Mouse (Mus musculus): Measurements from ENCODE around the gene Zswim2.
"Not testable (repeated sequence)": the region's sequence is repeated elsewhere in the genome, so short reads cannot be mapped to it uniquely, and the experiment has no call there.

Zswim2 gene

DNA sequence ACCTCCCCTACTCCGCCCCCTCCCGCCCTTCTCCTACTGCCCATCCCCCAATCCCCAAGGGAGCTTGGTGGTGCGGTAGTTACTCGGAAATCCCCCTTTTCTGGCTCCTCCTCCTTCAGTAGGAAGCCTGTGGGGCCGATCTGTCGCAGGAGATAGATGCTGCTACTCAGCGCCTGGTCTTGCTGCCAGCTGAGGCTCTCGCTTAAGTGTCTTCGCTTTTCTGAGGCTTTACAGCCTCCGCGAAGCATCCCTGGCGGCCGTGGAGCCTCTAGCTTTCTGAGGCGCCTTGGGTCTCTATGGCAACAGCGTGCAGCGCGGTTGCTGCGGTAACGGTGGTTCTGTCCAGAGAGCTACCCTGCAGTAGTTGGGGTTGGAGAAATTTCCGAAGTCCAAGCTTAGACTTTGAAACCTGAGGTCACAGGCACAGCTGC is at the start of gene Zswim2:
TSS of gene Zswim2 (minus strand) at position 298 of the 431 bp plus-strand sequence.
- DNase-seq (ENCODE audit: low spot score) = peak; percentile 25

DNA sequence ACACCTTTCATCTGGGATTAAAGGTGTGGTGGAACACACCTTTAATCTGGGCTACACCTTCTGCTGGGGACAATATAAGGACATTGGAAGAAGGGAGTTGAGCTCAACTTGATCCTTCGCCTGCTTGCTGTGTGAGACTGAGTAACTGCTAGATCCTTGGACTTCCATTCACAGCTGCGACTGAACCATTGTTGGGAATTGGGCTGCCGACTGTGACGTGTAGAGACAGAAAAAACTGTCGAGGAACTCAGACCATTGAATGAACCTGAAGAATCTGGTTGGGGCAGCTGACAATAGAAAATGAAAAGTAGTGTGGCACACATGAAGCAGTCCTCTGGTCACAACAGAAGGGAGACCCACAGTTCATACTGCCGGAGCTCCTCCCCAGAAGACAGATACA is 49.2 kb upstream of the Zswim2 start, which contains the start of gene Gm13691:
TSS of gene Gm13691 (plus strand) at position 301 of the 400 bp plus-strand sequence.
- not testable (repeated sequence) for DNase-seq (ENCODE audit: low spot score)

DNA sequence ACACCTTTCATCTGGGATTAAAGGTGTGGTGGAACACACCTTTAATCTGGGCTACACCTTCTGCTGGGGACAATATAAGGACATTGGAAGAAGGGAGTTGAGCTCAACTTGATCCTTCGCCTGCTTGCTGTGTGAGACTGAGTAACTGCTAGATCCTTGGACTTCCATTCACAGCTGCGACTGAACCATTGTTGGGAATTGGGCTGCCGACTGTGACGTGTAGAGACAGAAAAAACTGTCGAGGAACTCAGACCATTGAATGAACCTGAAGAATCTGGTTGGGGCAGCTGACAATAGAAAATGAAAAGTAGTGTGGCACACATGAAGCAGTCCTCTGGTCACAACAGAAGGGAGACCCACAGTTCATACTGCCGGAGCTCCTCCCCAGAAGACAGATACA is 43.4 kb upstream of the Zswim2 start, which contains the start of gene Gm13697:
TSS of gene Gm13697 (plus strand) at position 301 of the 400 bp plus-strand sequence.
- DNase-seq (ENCODE audit: low spot score) = not testable (repeated sequence)

DNA sequence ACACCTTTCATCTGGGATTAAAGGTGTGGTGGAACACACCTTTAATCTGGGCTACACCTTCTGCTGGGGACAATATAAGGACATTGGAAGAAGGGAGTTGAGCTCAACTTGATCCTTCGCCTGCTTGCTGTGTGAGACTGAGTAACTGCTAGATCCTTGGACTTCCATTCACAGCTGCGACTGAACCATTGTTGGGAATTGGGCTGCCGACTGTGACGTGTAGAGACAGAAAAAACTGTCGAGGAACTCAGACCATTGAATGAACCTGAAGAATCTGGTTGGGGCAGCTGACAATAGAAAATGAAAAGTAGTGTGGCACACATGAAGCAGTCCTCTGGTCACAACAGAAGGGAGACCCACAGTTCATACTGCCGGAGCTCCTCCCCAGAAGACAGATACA is 37.6 kb upstream of the Zswim2 start, which contains the start of gene Gm13694:
TSS of gene Gm13694 (plus strand) at position 301 of the 400 bp plus-strand sequence.
- not testable (repeated sequence) for DNase-seq (ENCODE audit: low spot score)

DNA sequence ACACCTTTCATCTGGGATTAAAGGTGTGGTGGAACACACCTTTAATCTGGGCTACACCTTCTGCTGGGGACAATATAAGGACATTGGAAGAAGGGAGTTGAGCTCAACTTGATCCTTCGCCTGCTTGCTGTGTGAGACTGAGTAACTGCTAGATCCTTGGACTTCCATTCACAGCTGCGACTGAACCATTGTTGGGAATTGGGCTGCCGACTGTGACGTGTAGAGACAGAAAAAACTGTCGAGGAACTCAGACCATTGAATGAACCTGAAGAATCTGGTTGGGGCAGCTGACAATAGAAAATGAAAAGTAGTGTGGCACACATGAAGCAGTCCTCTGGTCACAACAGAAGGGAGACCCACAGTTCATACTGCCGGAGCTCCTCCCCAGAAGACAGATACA is 31.8 kb upstream of the Zswim2 start, which contains the start of gene Gm13696:
TSS of gene Gm13696 (plus strand) at position 301 of the 400 bp plus-strand sequence.
- not testable (repeated sequence) for DNase-seq (ENCODE audit: low spot score)

DNA sequence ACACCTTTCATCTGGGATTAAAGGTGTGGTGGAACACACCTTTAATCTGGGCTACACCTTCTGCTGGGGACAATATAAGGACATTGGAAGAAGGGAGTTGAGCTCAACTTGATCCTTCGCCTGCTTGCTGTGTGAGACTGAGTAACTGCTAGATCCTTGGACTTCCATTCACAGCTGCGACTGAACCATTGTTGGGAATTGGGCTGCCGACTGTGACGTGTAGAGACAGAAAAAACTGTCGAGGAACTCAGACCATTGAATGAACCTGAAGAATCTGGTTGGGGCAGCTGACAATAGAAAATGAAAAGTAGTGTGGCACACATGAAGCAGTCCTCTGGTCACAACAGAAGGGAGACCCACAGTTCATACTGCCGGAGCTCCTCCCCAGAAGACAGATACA is 26.0 kb upstream of the Zswim2 start, which contains the start of gene Gm13695:
TSS of gene Gm13695 (plus strand) at position 301 of the 400 bp plus-strand sequence.
- DNase-seq (ENCODE audit: low spot score) = not testable (repeated sequence)

DNA sequence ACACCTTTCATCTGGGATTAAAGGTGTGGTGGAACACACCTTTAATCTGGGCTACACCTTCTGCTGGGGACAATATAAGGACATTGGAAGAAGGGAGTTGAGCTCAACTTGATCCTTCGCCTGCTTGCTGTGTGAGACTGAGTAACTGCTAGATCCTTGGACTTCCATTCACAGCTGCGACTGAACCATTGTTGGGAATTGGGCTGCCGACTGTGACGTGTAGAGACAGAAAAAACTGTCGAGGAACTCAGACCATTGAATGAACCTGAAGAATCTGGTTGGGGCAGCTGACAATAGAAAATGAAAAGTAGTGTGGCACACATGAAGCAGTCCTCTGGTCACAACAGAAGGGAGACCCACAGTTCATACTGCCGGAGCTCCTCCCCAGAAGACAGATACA is 20.2 kb upstream of the Zswim2 start, which contains the start of gene Gm13693:
TSS of gene Gm13693 (plus strand) at position 301 of the 400 bp plus-strand sequence.
- DNase-seq (ENCODE audit: low spot score) = not testable (repeated sequence)

DNA sequence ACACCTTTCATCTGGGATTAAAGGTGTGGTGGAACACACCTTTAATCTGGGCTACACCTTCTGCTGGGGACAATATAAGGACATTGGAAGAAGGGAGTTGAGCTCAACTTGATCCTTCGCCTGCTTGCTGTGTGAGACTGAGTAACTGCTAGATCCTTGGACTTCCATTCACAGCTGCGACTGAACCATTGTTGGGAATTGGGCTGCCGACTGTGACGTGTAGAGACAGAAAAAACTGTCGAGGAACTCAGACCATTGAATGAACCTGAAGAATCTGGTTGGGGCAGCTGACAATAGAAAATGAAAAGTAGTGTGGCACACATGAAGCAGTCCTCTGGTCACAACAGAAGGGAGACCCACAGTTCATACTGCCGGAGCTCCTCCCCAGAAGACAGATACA is 14.4 kb upstream of the Zswim2 start, which contains the start of gene Gm13698:
TSS of gene Gm13698 (plus strand) at position 301 of the 400 bp plus-strand sequence.
- not testable (repeated sequence) for DNase-seq (ENCODE audit: low spot score)

DNA sequence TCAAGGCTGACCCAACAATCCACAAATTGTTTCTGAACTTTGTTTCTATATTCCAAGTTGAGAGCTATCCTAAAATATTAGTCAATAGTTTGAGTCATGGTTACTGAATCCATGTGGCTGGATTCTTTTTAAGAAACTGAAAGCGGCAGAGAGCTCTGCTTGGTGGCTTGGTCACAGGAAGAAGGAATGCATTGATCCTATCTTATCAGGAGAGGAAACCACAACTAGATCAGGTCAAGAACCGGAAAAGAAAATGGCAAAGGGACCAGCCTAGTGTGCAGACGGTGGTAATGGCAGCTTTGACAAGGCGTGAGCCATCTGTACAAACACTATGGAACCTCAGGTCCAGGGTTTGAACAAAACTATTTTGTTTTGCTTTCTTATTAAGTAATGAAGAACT is 764 bp upstream of the Zswim2 start:
- DNase-seq (ENCODE audit: low spot score) = no peak

DNA sequence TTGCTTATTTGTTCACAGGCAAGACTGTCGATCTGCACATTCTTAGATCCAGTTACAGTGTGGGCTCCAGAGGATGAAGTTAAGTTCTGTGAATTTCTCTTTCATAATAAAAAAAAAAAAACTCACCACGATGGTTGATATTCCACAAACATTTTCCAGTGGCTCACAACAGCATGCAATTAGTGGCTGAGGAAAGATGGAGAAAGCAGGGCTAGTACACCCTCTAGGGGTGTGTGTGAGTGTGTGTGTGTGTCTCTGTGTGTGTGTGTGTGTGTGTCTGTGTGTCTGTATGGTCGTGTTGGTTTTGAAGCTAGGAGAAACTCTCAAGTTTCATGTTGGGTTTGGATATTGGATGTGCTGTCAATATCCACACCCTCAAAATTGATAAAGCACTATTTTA is 350 bp upstream of the Zswim2 start:
- DNase-seq (ENCODE audit: low spot score) = no peak

DNA sequence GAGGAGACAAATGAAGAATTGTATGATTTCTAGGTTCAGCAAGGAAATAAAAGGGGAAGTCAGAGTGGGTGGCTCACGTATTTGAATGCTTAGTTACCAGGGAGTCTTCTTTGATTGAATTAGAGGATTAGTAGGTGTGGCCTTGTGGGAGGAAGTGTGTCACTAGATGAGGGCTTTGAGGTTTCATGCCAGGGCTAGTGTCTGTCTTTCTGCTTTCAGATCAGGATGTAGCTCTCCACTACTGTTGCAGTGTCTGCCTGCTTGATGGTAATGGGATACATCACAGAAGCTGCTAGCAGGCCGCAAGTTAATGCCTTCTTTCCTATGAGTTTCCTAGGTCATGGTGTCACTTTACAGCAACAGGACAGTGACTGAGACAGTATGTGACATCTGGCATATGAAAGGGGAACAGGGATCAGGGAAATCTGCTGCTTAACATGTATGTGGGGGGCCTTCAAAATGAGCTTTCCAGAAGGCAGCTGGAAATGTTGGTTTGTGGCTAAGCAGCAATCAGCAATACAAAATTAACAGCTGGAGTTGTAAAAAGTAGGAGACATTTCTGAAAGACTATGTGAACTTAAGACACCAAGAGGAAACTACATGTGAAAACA is 11.4 kb downstream of the Zswim2 start:
- DNase-seq (ENCODE audit: low spot score) = peak; percentile 74

DNA sequence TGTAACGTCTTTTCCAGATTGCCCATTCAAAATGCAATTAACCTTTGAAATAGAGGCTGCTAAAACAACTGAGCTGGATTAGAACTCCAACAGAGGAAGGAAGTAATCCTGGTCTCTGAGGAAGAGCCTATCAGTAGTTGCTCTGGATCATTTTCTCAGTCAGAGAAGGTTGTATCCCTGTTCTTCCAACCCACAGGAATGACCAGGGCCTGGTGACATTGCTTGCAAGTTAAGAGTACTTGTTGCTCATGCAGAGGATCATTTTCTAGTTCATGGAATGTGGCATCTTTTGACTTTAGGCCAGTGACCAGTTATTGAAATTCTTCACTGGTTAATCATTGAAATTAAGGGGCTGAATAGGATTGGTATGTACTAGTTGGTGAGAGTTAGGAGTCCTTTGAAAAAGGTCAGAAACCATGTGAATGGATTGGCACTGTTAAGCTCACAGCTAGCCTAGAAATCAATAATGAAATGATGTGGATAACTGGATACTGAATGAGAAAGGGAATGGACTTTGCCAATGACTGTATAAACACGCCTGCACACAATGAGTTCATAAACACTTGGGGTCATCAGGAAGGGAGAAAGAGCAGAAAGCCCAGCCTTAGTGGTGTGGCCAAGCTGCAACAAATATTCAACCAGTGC is 39.0 kb downstream of the Zswim2 start:
- DNase-seq (ENCODE audit: low spot score) = no peak

DNA sequence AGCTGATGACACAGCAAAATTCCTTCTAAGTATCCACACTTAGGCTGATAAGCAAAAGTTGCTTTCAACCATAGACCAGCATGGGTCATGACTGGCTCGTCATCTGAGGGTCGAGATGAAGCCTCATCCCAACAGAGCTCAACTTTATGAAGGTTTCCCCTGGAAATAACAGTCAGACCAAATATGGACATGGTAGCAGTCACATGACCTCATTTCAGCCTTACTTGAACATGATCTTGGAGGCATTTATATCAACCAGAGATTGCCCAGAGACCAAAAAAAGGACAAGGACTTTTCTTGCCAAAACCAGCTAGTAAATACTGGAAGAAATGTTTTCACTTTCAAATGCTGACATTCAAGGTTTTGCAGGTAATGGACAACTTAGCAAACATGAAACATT is 47.3 kb downstream of the Zswim2 start:
- DNase-seq (ENCODE audit: low spot score) = no peak

DNA sequence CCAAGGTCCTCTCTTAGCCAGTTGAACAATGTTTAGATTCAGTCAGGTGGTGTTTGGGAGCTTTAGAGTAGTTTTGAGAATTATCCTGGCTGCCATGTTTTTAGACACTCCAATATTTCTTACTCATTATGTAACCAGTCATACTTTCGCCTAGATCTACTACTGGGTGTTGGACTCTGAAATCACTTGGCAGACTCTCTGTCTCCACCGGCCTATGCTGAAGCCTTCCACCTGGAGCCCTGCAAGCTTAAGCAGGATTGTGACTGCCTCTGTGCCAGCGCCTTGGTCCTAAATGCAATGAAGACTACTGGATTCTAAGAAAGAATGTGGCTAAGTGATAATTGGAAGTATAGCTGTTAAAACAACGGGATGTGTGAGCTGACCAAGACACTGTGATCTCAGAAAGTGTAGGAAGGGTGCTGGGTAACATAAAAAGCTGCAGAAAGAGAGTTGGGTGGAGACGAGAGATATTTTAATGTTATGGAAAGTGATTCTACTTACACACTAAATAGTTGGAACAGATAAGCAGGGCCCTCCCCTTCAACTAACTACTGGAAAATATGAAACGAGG is 57.1 kb downstream of the Zswim2 start:
- DNase-seq (ENCODE audit: low spot score) = no peak

All from T-cell, adult 2 months (primary cell).